ENCODE assay signal across 19 mouse cellular contexts in genomic region chr10:7864184-7864583, GRCm38 (mm10). TPM values are rescaled to one million over a fixed set of nuclear protein-coding genes. Genes with fewer than 3 reads are reported as not detected.
A peak's percentile ranks its signal among the peaks of the same experiment; 100 is the strongest.
DNase-seq lines count a peak whose midpoint lies in the region; ATAC-seq and TF ChIP-seq lines count a peak whose summit lies in the region.
"Had no signal": no experiment of that assay in that cellular context is flagged by ENCODE, and none has a peak within 500 bp of the region (broad histone marks: within the 10 kb centered on the region; RNA-seq: fewer than 3 reads in every experiment).

No protein-coding gene starts in this region.

- no peak overlapping the region for H3K4me2 ChIP-seq in forebrain, embryonic 11.5 days (ENCODE audit: low read depth, low read length, severe bottlenecking)
- H3K4me2 ChIP-seq in midbrain, embryonic 15.5 days, result no peak overlapping the region
- H3K4me2 ChIP-seq: hindbrain, embryonic 13.5 days; limb, embryonic 15.5 days; midbrain, embryonic 12.5 days had no signal

- WGBS in forebrain, embryonic 11.5 days, result 78% methylated on average over 6 of the region's 6 CpGs
- WGBS in forebrain, embryonic 10.5 days, result 84% methylated on average over 6 of the region's 6 CpGs
- WGBS in kidney, adult 2 months, result 69% methylated on average over 6 of the region's 6 CpGs
- 59% methylated on average over 6 of the region's 6 CpGs for WGBS in lung, adult 2 months
- WGBS in small intestine, adult 2 months, result 35% methylated on average over 6 of the region's 6 CpGs
- WGBS in midbrain, embryonic 15.5 days, result 67% methylated on average over 6 of the region's 6 CpGs

- TF ChIP-seq POLR2A in kidney, adult 2 months (IDR thresholded peaks at IDR 0.05; ENCODE audit: low read depth, low read length), result no peak
- no peak for TF ChIP-seq POLR2A in lung, adult 2 months (IDR thresholded peaks at IDR 0.05; ENCODE audit: borderline replicate concordance, extremely low read depth, low read depth, low read length)
- no peak for TF ChIP-seq POLR2A in small intestine, adult 2 months (IDR thresholded peaks at IDR 0.05; ENCODE audit: low read depth, low read length)

- no peaks in the 10 kb centered on the region for H3K36me3 ChIP-seq in forebrain, embryonic 11.5 days (ENCODE audit: control insufficient read depth, insufficient read depth, low read length)
- no peaks in the 10 kb centered on the region for H3K36me3 ChIP-seq in forebrain, embryonic 10.5 days (replicated peaks)
- no peaks in the 10 kb centered on the region for H3K36me3 ChIP-seq in kidney, adult 2 months (ENCODE audit: control insufficient read depth, insufficient read depth, low read length)
- peaks cover 37% of the 10 kb centered on the region for H3K36me3 ChIP-seq in small intestine, adult 2 months (ENCODE audit: control insufficient read depth, insufficient read depth, low read length)
- H3K36me3 ChIP-seq in midbrain, embryonic 15.5 days (replicated peaks), result no peaks in the 10 kb centered on the region
- H3K36me3 ChIP-seq: hindbrain, embryonic 13.5 days; limb, embryonic 15.5 days; midbrain, embryonic 12.5 days had no signal

- peaks cover 5% of the 10 kb centered on the region; the same call in 1 of the 2 replicates for H3K4me1 ChIP-seq in forebrain, embryonic 11.5 days (replicated peaks; ENCODE audit: control insufficient read depth, insufficient read depth, low read length)
- peaks cover 13% of the 10 kb centered on the region for H3K4me1 ChIP-seq in forebrain, embryonic 10.5 days
- no peaks in the 10 kb centered on the region for H3K4me1 ChIP-seq in kidney, adult 2 months (ENCODE audit: control insufficient read depth, insufficient read depth, low read length)
- H3K4me1 ChIP-seq in lung, adult 2 months (ENCODE audit: control insufficient read depth, insufficient read depth, low read length), result no peaks in the 10 kb centered on the region
- H3K4me1 ChIP-seq in small intestine, adult 2 months (ENCODE audit: control insufficient read depth, insufficient read depth, insufficient read length, low read length), result peaks cover 23% of the 10 kb centered on the region
- peaks cover 7% of the 10 kb centered on the region for H3K4me1 ChIP-seq in midbrain, embryonic 15.5 days

- no peak overlapping the region for H3K4me3 ChIP-seq in forebrain, embryonic 11.5 days (ENCODE audit: low read depth, low read length)
- H3K4me3 ChIP-seq in forebrain, embryonic 10.5 days, result no peak overlapping the region
- H3K4me3 ChIP-seq in kidney, adult 2 months (ENCODE audit: insufficient read depth, low read depth, low read length), result no peak overlapping the region
- H3K4me3 ChIP-seq in lung, adult 2 months (replicated peaks; ENCODE audit: extremely low read depth, low read depth, low read length), result no peak overlapping the region
- no peak overlapping the region; the same call in 1 of the 2 replicates for H3K4me3 ChIP-seq in small intestine, adult 2 months (ENCODE audit: low read depth, low read length)
- H3K4me3 ChIP-seq in midbrain, embryonic 15.5 days, result no peak overlapping the region
- H3K4me3 ChIP-seq: hindbrain, embryonic 13.5 days; limb, embryonic 15.5 days; midbrain, embryonic 12.5 days had no signal

- no peak overlapping the region for H3K9ac ChIP-seq in forebrain, embryonic 11.5 days (ENCODE audit: low read length)
- H3K9ac ChIP-seq in midbrain, embryonic 15.5 days, result no peak overlapping the region
- H3K9ac ChIP-seq: forebrain, postnatal 0 days; hindbrain, embryonic 13.5 days; limb, embryonic 15.5 days; midbrain, embryonic 12.5 days had no signal

- no peak for TF ChIP-seq CTCF in kidney, adult 2 months (conservative IDR thresholded peaks at IDR 0.05; ENCODE audit: insufficient read depth, insufficient read length, low read depth, low read length)
- TF ChIP-seq CTCF in lung, adult 2 months (IDR thresholded peaks at IDR 0.05; ENCODE audit: insufficient read depth, low read length), result no peak
- TF ChIP-seq CTCF in small intestine, adult 2 months (IDR thresholded peaks at IDR 0.05; ENCODE audit: extremely low read depth, insufficient read length, insufficient replicate concordance, low read depth, low read length), result no peak

- H3K9me3 ChIP-seq in forebrain, embryonic 11.5 days (ENCODE audit: control insufficient read depth, low read length), result no peaks in the 10 kb centered on the region
- H3K9me3 ChIP-seq in forebrain, embryonic 10.5 days, result peaks cover 3% of the 10 kb centered on the region; the same call in 1 of the 2 replicates
- H3K9me3 ChIP-seq in midbrain, embryonic 15.5 days, result no peaks in the 10 kb centered on the region
- H3K9me3 ChIP-seq: hindbrain, embryonic 13.5 days; limb, embryonic 15.5 days; midbrain, embryonic 12.5 days had no signal

- no peak for ATAC-seq in forebrain, embryonic 11.5 days (replicated peaks; ENCODE audit: low FRiP score)
- ATAC-seq in midbrain, embryonic 15.5 days (replicated peaks), result no peak
- ATAC-seq: forebrain, postnatal 0 days; intestine, postnatal 0 days had no signal

- DNase-seq in forebrain, embryonic 11.5 days (ENCODE audit: low spot score), result peak; percentile 42
- no peak for DNase-seq in forebrain, embryonic 10.5 days (ENCODE audit: extremely low spot score, low spot score)
- DNase-seq in kidney, adult 2 months, result peak; percentile 10
- DNase-seq in kidney, adult 8-10 months, result no peak
- peak; percentile 33 for DNase-seq in lung, postnatal 10 days
- no peak for DNase-seq in lung, adult 2 months
- DNase-seq: adrenal gland, adult 8-10 months; cerebellum, adult 18-20 months; forebrain, postnatal 0 days; kidney, postnatal 10 days; right cerebral cortex, postnatal 25 days; thymus, postnatal 36 days had no signal

- peaks cover 10% of the 10 kb centered on the region; the same call in 1 of the 2 replicates for H3K27me3 ChIP-seq in forebrain, embryonic 11.5 days (ENCODE audit: control insufficient read depth, insufficient read depth, low read length)
- peaks cover 32% of the 10 kb centered on the region for H3K27me3 ChIP-seq in forebrain, embryonic 10.5 days (ENCODE audit: poor library complexity, severe bottlenecking)
- H3K27me3 ChIP-seq in kidney, adult 2 months (replicated peaks; ENCODE audit: control insufficient read depth, insufficient read depth, low read length), result no peaks in the 10 kb centered on the region
- no peaks in the 10 kb centered on the region for H3K27me3 ChIP-seq in small intestine, adult 2 months (ENCODE audit: control insufficient read depth, insufficient read depth, low read length)
- H3K27me3 ChIP-seq in midbrain, embryonic 15.5 days (replicated peaks), result peaks cover 14% of the 10 kb centered on the region; the same call in 1 of the 2 replicates

- H3K27ac ChIP-seq in forebrain, embryonic 11.5 days (ENCODE audit: low read depth, low read length), result no peak overlapping the region
- H3K27ac ChIP-seq in forebrain, embryonic 10.5 days, result no peak overlapping the region
- no peak overlapping the region for H3K27ac ChIP-seq in kidney, adult 2 months (ENCODE audit: insufficient read depth, low read depth, low read length)
- H3K27ac ChIP-seq in small intestine, adult 2 months (ENCODE audit: insufficient read depth, low read depth, low read length), result peak overlapping the region; percentile 35; the same call in 1 of the 2 replicates
- no peak overlapping the region for H3K27ac ChIP-seq in midbrain, embryonic 15.5 days
- H3K27ac ChIP-seq: hindbrain, embryonic 13.5 days; limb, embryonic 15.5 days; midbrain, embryonic 12.5 days had no signal

RNA-seq across cellular contexts. Expression of gene Zc3h12d, which starts 31.9 kb away (rescaled TPM):
- polyA plus RNA-seq in forebrain, embryonic 11.5 days (2014; fragmentation: Nextera tagmentation; extraction: Ambion mirVana), result 0.04 TPM in 1 of 2 replicates, not detected in the other
- 0.11 TPM in 1 of 2 replicates, not detected in the other for polyA plus RNA-seq in forebrain, embryonic 10.5 days (2016; fragmentation: Nextera tagmentation; extraction: Ambion mirVana)
- polyA plus RNA-seq in kidney, adult 2 months (2012; rRNA removed), result 0.98 and 1.8 TPM in 2 replicates
- 1.8 and 2.3 TPM in 2 replicates for polyA plus RNA-seq in lung, adult 2 months (2012; rRNA removed)
- polyA plus RNA-seq in small intestine, adult 2 months (2012; rRNA removed), result 4.0 and 12.8 TPM in 2 replicates
- 0.11 and 0.31 TPM in 2 replicates for polyA plus RNA-seq in midbrain, embryonic 15.5 days (2015; fragmentation: Nextera tagmentation; extraction: Ambion mirVana)
- polyA plus RNA-seq: C2C12 had no signal

Comparison
In these comparisons a context has a peak if more than half of its experiments do, and no peak if none do; other contexts are left out.
1. DNase-seq: peak in forebrain, embryonic 11.5 days (single experiment), kidney, adult 2 months (single experiment) and lung, postnatal 10 days (single experiment); none in forebrain, embryonic 10.5 days (single experiment), kidney, adult 8-10 months (0 of 2) and lung, adult 2 months (single experiment).